ENCODE assay signal across 8 mouse cellular contexts in genomic region chr9:119792505-119792904, GRCm38 (mm10). TPM values are rescaled to one million over a fixed set of nuclear protein-coding genes. Genes with fewer than 3 reads are reported as not detected.
DNase-seq lines count a peak whose midpoint lies in the region; TF ChIP-seq lines count a peak whose summit lies in the region.

No protein-coding gene starts in this region.

- peak; percentile 13 for DNase-seq in gastrocnemius, postnatal 10 days
- no peak for DNase-seq in gastrocnemius, postnatal 4 days (ENCODE audit: low spot score in 2 of 2)
- peak; percentile 25 for DNase-seq in lung, postnatal 14 days
- no peak for DNase-seq in lung, adult 2 months
- DNase-seq in induced T-regulatory cell, adult 2 months (ENCODE audit: low read depth): peak; percentile 56
- DNase-seq in thymus, postnatal 25 days: peak; percentile 57
- no peak for DNase-seq in adipocyte (ENCODE audit: low spot score)
- DNase-seq in spleen, adult 12 weeks (ENCODE audit: low spot score): no peak

- TF ChIP-seq CTCF in lung, adult 2 months (IDR thresholded peaks at IDR 0.05; ENCODE audit: insufficient read depth, low read length): no peak

- WGBS in lung, adult 2 months: 51% methylated on average over 9 of the region's 9 CpGs

- H3K4me3 ChIP-seq in lung, adult 2 months (replicated peaks; ENCODE audit: extremely low read depth, low read depth, low read length): no peak overlapping the region

- no peaks in the 10 kb centered on the region for H3K4me1 ChIP-seq in lung, adult 2 months (ENCODE audit: control insufficient read depth, insufficient read depth, low read length)

- TF ChIP-seq POLR2A in lung, adult 2 months (IDR thresholded peaks at IDR 0.05; ENCODE audit: borderline replicate concordance, extremely low read depth, low read depth, low read length): no peak

RNA-seq across cellular contexts. Expression of gene Scn11a, which starts 32.8 kb away (rescaled TPM):
- under 1 TPM in 1 of 2 experiments, not detected in 1; 0.05 TPM for total RNA-seq in gastrocnemius, postnatal 10 days (2021)
- total RNA-seq in gastrocnemius, postnatal 4 days (2021): under 1 TPM in 1 of 2 experiments, not detected in 1; 0.08 TPM
- polyA plus RNA-seq in lung, adult 2 months (2012; rRNA removed): 0.01 and 0.02 TPM in 2 replicates

Comparison
In these comparisons a context has a peak if more than half of its experiments do, and no peak if none do; other contexts are left out.
1. DNase-seq: peak in gastrocnemius, postnatal 10 days (single experiment), lung, postnatal 14 days (single experiment), induced T-regulatory cell, adult 2 months (single experiment) and thymus, postnatal 25 days (single experiment); none in gastrocnemius, postnatal 4 days (0 of 2), lung, adult 2 months (single experiment), adipocyte (single experiment) and spleen, adult 12 weeks (single experiment).